Mouse (Mus musculus): ENCODE data around the gene Sesn3.
A peak's percentile ranks its signal among the peaks of the same experiment; 100 is the strongest.
"Not testable (repeated sequence)": the region's sequence is repeated elsewhere in the genome, so short reads cannot be mapped to it uniquely, and the experiment has no call there.

The Sesn3 gene

DNA sequence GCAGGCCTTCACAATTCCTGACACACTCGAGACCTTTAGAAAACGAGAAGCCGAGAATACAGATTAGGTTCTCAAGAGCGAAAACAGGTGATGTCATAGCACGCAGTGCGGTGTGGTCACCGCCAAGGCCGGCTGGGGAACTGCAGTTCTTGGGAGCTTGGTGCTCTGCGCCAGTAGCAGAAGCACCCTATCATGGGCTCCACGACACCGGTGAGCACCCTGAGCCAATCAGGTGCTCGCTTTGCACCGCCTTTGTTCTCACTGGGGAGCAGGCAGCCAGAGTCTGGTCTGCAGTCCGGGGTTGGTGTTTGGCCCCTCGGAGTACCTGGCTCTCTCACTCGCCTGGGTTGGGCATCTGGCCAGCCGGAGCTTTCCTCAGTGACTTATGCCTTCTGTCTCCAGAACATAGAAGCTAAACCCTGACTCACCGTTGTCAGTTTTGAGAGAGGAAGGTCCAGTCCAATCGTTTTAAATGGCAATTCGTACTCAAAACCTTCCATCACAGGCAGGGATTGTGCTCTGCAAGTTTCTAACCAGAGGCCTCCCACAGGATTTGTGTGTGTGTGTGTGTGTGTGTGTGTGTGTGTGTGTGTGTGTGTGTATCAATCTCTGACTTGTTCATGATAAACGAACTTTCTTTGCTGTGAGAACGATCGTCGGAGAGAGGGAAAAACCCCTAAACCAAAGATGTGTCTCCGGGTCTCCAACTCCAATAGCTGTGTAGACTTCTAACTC lies at the start of gene Sesn3:
TSS of gene Sesn3 (plus strand) at position 82 of the 735 bp plus-strand sequence.
- DNase-seq = peak; percentile 85

- not testable (repeated sequence) for DNase-seq
Measured at GRCm38 (mm10) chr9:14227086-14227485, 47.8 kb upstream of the Sesn3 start.

GRCm38 (mm10) chr9:14233702-14234373 lies 41.0 kb upstream of the Sesn3 start:
- DNase-seq = no peak

DNA sequence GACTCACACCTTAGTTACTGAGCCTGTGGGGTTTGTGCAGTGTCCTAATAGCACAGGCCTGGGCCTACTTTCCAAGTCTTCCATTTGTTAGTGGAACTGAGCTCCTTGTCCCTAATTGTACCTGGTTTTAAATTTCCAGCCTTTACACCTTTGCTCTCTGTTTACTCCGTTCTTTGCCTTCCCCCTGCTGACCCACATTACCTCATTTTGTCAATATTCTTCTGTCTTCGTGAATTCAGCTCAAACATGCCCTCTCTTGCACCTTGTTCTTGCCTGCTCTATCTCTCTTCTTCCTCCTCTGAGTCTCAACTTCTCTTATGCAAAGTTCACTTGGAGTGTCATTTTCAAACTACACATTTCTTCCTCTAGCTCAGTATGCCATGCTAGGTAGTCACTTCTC lies 39.6 kb upstream of the Sesn3 start:
- no peak for DNase-seq

- not testable (repeated sequence) for DNase-seq
Measured at GRCm38 (mm10) chr9:14241003-14241402, 33.9 kb upstream of the Sesn3 start.

DNA sequence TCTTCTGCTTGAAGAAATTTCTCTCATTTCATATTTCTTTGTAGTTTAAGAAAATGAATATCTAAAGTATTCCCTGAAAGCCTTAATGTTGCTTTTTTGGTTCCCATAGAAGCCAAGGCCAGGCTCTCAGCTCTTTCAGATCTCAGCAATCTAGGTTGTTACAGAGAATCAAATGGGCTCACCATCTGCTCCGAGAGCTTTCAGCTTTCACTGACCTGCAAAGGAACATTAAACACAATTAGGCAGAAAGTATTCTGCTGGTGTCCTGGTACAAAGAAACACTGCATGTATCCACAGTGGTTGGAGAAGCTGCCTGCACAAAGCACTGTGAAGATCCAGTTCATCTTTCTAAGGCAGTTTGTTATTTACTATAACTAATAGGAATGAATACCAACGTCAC lies 32.6 kb upstream of the Sesn3 start:
- DNase-seq = no peak

DNA sequence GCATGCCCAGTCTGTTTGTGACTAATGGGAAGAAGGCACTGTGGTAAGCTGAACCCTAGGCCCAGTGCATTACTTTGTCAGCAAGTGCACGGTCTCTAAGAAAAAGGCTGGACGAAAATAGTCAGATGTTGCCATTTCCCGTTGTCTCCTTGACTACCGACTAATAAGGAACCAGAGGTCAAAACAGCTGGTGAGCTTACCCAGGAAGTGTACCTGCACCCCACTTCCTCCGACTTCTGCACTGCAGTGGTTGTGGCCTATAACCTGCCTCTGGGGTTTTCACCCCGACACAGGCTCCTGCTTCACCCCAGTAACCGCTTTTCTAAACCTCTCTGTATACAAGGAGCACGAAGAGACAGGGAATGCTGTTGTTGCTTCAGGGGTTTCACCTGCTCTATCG lies 30.3 kb upstream of the Sesn3 start:
- DNase-seq = peak; percentile 61

DNA sequence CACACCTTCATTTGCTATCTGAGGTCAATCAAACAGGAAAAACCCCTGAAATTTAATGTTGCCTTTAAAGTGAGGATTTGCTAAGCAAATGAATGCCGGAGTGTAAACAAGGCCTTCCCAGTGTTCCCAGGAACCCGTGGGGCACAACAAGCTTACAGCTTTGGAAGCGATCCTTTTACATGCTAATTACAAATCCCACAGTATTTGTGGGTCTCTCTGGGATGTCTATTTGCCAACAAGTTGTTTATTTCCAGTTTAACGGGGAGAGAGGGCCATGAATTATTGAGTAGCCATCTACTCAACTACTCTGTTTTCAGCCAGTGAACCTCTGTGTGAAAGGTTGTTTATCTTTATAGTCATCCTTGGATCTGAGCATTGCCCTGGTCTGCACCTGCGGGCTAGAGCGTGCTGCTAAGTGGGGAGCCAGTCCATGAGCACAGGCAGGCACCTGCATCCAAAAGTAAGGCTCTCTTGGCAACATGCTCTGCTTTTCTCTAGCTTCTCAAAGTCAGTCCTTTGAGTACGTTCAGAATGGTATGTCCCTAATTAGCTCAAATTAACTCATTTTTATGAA lies 29.8 kb upstream of the Sesn3 start:
- DNase-seq = peak; percentile 48

- DNase-seq = no peak
Measured at GRCm38 (mm10) chr9:14246016-14246799, 28.7 kb upstream of the Sesn3 start.

DNA sequence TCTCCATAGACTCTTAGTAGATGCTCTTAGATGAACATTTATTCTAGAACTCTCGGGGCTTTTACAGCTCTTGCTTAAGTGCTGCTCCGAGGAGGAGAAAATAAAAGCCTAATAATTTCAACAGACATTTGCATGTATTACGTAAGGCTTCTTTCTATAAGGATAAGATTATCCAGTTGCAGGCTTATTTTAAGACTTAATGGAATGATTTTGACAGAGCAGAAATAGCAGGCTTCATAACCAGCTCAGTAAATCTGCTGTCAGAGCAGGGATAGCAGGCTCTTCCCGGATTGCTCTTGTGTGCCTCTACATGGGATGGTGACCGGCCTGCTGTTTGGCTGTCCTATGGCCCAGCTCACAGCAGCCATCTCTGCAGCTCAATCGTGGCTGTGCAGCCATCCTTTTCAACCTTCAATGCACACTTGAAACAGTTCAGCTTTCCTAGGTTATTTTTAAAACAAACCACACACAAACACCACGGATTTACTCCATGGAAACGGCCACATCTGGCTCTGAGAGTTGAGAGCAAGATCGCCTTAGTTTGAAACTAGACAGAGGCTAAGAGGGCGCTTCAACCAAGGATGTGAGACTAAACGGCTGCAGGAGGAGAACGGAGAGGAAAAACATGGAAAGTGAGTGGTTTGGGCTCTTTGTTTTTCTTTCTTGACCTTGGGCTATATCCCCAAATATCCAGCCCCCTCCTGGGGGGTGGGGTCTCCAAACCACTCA lies 27.2 kb upstream of the Sesn3 start:
- DNase-seq = no peak

- DNase-seq = peak; percentile 51
Measured at GRCm38 (mm10) chr9:14248209-14248596, 26.7 kb upstream of the Sesn3 start.

- no peak for DNase-seq
Measured at GRCm38 (mm10) chr9:14261150-14261549, 13.7 kb upstream of the Sesn3 start.

DNA sequence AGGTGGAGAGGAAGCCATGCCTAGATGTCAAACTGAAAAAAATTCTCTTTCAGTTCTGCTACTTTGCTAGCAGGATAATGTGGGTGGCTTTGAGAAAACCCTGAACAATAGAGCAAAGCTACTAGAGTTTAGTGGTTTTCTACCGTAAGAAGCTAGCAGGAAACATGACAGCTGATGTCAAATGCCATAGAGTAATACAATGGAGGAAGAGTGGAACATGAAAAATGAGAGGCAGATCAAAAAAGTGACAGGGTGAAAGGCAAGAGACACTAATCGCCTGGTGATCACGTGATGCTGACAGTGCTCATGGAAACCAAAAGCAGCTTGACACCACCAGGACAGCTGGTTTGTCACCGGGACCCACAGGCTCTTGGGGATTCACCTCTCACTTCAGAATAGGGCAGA lies 12.3 kb upstream of the Sesn3 start:
- DNase-seq = no peak

- DNase-seq = no peak
Measured at GRCm38 (mm10) chr9:14266470-14266869, 8.4 kb upstream of the Sesn3 start.

DNA sequence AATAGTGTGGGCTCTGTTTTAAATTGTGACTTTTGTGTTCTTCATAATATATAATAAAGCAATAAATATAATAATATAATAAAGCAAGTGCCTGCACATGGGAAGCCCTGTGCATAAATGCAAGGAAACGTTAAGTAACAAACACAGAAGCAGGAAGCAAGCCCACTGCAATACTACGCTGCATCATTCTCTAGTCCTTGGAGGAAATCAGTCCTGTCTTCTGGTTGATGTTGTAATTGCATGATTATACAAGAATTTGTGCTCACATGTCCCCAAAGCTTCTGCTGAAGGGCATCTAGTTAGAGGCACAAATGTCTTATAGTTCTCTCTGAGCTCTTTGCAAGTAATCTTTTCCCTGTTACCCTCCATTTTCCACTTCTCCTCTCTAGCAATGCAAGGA lies 6.3 kb upstream of the Sesn3 start:
- no peak for DNase-seq

DNA sequence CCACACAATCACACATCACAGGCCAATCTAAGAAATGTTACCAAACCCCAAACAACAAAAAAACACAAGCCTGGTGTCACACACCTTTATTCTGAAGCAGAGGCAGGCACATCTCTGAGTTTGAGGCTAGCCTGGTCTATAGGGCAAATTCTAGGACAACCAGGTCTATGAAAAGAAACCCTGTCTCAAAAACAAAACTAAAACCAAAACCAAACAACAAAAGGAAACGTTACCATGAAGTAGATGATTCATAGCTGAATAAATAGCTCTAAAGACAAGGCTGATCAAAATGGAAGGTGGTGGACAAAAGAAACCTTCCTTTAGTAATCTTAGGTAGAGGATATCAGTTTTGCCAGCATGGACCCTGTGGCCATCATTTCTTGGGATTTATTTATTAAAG lies 1.9 kb upstream of the Sesn3 start:
- no peak for DNase-seq

- DNase-seq = no peak
Measured at GRCm38 (mm10) chr9:14274586-14274985, 281 bp upstream of the Sesn3 start.

GRCm38 (mm10) chr9:14275792-14276480 lies 1.1 kb downstream of the Sesn3 start:
- DNase-seq = peak; percentile 99

DNA sequence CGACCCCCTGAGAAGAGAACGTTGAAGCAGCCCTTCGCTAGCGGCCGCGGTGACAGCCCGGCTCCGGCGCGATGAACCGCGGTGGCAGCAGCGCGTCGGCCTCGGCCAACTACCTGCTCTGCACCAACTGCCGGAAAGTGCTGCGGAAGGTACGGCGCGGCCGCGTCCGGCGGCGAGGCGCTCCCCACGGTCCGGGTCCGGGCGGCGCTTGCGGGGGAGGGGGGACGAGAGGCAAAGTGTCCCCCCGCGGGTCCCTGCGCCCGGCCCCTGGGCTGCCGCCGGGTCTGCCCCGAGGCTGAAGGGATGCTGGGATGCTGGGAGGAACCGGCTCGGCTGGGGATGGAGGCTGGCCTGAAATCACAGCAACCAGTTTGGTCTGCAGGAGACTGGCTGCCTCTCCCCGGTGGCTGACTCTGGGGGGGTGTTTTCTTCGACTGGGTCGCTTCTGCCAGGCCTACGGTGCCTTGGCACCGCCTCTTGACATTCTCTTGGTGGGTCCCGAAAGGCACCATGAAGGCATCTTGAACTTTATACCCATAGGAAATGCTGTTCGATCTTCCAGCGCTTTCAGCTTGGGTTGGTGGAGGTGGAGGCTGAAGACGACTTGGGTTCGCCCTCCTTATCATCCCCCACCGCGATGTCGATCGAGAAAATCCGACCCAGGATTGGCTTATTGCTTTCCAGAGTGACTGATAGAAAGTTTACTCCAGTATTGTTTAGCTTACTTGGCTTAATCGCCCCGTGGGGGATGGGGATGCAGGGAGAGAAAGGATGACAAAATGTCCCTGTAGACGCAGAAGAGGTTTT lies 1.8 kb downstream of the Sesn3 start:
- DNase-seq = peak; percentile 49

GRCm38 (mm10) chr9:14277365-14277991 lies 2.6 kb downstream of the Sesn3 start:
- no peak for DNase-seq

DNA sequence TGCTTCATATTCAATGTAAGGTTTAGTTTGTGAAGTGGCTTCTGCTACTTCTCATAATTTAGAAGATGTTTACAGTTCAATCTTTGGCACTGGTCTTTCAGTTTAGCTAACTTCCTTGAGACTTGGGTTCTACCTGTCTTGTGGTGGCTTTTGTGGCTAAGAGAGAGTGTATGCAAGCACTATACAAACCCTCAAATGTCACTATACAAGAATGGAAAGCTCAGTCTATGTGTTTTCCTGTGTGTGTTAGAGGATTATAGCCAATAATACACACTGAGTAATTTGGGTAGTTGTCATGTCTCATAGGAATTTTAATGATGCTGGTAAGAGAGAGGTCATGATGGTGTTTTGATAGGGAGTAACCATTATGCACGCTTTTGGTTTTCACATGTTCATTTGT lies 5.8 kb downstream of the Sesn3 start:
- DNase-seq = no peak
